Mouse (Mus musculus): ENCODE results near the gene Gm20388.

Gm20388 gene

GRCm38 (mm10) chr8:122243310-122243709 lies 2332.7 kb downstream of the Gm20388 start:
- no peak for DNase-seq

- DNase-seq: no peak
Measured at GRCm38 (mm10) chr8:122245161-122245560, 2334.5 kb downstream of the Gm20388 start.

DNA sequence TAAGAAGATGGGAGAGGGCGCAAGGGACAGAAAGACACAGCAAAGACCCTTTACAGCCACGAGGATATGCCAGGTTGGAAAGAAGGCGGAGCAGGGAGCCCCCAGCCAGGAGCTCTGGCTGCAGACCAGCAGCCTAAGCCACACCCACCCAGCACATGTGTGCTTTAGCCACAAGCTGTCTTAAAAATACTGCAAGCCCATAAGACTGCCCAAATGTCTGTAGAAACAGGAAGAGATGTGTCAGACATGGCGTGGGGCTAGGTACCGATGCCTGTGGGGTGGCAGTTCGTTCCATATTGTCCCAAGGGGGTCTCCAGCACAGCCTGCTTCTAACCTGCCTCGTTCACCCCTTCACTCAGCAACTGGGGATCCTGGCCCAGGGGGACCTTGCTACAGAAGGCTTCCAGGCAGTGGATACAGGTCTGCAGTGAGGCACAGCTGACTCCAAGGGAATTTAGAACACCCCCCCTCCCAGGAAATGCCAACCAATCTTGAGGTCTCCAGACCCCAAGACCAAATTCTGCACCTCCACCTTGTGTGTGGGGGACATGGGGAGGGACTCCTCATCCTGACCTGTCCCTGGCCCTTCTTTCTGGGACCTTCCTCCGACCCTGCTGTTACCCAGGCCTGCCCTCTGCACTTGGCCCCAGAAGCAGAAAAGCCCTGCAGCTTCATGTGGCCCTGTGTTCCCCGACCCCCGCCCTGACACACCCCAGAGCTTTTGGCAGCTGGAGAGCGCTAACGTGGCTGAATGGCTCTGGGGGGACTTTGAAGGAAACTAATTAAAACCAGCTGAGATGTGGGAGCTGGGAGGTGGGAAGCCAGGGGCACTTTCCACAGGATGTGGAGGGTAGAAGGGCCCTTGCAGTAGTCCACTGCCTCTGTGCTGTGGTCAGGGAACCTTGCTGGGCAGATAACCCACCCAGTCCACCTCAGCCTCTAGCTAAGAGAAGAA lies 2335.9 kb downstream of the Gm20388 start:
- DNase-seq: no peak

DNA sequence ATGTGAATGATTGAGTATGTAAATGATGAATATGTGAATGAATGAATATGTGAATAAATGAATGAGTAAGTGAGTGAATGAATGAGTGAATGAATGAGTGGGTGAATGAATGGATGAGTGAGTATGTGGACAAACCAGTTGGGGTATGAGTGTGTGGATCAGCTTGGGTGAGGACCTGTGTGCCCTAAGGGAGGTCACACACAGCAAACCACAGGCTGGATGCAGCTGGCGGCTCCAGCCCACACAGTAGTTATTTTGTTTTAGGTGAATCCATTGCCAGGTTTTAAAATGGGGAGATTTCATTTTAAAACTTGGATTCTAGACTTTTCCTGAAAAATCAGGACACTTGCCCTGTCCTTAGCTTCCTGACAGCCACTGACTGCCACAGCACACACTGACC lies 2341.1 kb downstream of the Gm20388 start:
- DNase-seq: no peak

DNA sequence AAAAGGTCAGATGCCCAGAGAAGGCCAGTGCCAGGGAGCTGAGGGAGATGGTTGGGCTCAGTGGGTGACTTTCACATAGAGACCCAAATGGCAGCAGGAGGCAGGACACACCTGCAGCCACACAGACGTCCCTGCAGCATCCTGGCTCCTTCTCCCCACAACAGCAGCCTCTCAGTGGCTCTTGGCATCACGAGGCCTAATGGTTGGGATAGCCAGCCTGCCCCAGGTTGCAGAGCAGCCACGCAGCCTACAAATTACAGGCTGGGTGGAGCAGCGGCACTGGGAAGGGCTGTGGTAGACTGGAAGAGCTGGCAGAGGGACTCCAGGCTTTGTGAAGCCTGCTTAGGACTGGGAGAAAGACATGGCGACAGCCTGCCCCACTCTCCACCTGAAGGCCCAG lies 2341.7 kb downstream of the Gm20388 start:
- DNase-seq: no peak

GRCm38 (mm10) chr8:122259351-122259750 lies 2348.7 kb downstream of the Gm20388 start:
- peak; percentile 79 for DNase-seq

DNA sequence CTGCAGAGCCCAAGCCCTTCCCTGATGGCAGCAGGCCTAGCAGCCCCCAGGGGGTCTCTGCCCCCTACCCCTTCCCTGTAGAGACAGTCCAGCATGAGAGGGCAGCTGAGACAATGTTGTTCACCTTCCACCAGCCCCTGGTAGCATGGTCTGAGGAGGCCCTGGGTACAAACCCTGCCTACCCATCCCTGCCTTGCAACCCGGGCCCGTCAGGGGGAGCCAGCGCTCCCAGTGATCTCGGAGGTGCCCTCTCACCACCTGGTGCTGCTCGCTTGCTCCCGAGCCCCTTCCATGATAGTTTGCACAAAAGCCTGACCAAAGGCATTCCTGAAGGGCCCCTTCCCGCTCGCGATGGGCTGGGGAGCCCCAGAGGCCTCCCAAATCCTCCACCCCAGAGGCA lies 2350.1 kb downstream of the Gm20388 start:
- DNase-seq: no peak

- no peak for DNase-seq
Measured at GRCm38 (mm10) chr8:122262835-122263234, 2352.2 kb downstream of the Gm20388 start.

- DNase-seq: peak; percentile 26
Measured at GRCm38 (mm10) chr8:122264243-122264642, 2353.6 kb downstream of the Gm20388 start.

DNA sequence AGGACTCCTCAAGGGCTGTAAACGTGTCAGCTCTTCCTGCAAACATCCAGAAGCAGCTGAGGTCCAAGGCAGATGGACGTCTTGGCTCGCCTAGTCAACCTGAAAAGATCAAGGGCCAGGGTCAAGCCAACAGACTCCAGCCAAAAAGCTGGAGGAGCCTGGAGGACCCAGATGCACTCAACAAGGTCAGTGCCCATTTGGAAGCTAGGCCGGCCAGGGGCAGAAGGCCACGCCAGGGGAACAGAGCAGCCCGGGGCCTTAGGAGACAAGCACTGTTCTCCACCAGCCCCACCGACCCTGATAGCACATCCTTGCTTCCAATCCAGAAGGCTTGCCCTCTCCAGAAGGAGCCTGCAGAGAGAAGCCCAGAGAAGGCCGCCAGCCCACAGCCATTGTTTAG lies 2354.9 kb downstream of the Gm20388 start:
- DNase-seq: no peak

- DNase-seq: no peak
Measured at GRCm38 (mm10) chr8:122266867-122267266, 2356.2 kb downstream of the Gm20388 start.

GRCm38 (mm10) chr8:122268861-122269260 lies 2358.2 kb downstream of the Gm20388 start:
- DNase-seq: no peak

- peak; percentile 86 for DNase-seq
Measured at GRCm38 (mm10) chr8:122269404-122269803, 2358.8 kb downstream of the Gm20388 start.

DNA sequence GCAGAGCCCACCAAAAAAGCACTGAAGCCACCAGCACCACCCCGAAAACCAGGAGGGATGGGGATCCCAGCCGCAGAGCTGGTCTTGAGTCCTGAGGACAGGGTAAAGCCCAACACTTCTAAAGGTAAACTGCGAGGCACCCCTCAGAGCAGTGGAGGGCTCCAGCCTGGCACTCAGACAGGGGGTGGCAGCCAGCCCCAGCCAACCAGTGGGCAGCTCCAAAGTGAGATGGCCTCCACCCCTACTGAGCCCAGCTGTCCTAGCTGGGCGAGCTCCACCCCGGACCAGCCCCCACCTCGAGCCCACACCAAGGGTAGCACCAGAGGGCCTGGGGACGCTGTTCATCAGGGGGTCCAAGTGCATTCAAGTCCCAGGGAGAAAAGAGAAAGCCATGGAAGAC lies 2359.9 kb downstream of the Gm20388 start:
- DNase-seq: no peak

DNA sequence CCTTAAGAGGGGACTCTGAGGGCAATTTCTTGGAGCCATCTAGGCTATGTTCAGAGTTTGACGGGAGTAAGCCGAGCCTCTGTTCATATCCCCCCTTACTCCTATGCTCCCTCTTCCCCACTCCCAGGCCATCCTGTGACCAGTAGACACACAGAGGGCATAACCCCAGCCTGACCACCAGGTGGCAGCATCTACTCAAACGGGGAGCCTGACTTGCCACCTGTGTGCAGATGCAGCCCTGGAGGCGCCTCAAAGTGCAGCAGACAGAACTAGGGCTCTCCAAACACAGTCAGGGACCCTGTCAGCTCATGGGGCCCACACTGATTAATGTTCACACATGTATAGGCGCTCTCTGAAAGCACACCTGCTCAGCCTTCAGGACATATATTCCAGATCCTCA lies 2362.5 kb downstream of the Gm20388 start:
- peak; percentile 87 for DNase-seq

GRCm38 (mm10) chr8:122273826-122274225 lies 2363.2 kb downstream of the Gm20388 start:
- DNase-seq: no peak

GRCm38 (mm10) chr8:122274651-122275391 lies 2364.2 kb downstream of the Gm20388 start:
- DNase-seq: no peak

- DNase-seq: no peak
Measured at GRCm38 (mm10) chr8:122276308-122276707, 2365.7 kb downstream of the Gm20388 start.

GRCm38 (mm10) chr8:122277204-122277995 lies 2366.8 kb downstream of the Gm20388 start:
- no peak for DNase-seq

DNA sequence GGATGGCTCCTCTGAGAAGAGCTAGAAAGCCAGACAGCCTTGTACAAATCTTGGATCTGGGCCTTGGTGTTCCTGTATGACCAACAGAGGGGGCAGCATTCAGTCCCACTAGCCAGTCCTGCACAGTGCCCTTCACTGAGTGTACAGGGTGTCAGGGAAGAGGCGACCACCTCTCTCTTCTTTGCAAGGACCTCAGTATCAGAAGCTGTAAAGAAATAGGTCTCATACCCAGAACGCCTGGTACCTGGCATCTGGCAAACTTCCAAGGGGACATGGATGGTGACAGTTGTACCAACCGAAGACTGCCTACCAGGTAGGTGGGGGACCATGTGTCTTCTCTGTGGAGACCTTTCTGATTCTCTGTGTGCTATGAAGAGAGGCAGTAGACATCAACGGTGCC lies 2369.5 kb downstream of the Gm20388 start:
- no peak for DNase-seq

DNA sequence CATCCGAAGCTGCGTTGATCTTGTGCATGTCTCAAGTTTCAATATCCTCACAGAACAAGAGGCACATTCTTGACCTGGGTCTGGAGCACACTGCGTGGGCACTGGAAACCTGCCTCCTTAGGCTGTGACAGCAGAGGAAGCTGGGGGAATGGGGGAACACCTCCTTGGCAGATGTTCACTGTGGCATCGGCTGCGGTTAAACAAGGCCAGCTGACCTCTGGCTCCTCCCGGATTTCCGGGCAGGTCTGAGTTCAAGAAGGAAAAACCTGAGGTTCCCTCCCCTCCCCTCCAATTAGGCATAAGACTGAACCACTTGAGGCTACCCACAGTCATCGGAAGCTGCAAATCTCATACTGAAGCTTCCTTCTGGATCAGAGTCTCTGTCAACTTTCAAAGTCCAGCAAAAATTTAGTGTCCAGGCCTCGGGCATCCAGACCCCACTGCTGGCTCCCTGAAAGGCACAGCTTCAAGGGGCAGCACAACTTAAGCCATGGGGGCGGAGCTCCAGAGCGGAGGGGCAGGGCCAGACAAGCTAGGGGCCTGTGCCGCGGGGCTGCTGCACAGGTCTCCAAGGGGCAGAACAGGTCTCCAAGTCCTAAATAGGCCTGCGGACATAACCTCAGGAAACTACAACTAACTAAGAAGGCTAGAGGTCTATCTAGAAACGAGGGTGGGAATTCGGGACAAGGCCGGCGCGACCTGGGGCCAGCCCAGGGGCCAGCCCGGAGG lies 2370.1 kb downstream of the Gm20388 start:
- DNase-seq: no peak

DNA sequence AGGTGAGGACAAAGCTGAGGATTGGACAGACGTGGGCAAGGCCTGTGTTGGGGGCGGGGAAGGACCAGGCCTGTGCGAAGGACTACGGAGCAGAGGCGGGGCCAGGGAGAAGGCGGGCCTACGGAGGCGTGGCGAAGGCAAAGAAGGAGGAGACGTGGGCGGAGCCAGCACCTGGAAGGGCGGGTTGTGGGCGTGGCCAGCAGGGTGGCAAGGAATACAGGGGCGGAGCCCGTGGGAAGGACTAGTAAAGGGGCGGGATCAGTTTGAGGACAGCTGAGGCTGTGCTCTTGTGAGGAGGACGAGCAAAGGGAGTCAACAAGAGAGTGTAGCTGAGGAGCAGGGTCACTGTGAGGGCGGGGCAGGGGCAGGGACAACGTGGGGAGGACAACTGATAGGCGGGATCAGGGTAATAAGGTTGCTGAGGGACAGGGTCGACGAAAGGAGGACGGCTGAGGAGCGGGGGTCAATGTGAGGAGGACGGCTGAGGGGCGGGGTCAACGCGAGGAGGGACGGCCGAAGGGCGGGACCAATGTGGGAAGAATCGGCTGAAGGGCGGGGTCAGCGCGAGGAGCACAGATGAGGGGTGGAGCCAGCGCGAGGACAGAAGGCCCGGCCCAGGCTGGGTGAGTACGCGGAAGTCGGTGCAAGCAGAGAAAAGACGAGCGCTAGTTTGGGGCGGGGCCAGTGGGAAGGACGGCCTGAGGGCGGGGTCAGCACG lies 2370.8 kb downstream of the Gm20388 start:
- DNase-seq: peak; percentile 100
